Mouse (Mus musculus): ENCODE data around the gene Hspb6. TPM values are rescaled to one million over a fixed set of nuclear protein-coding genes. Genes with fewer than 3 reads are reported as not detected.
A peak's percentile ranks its signal among the peaks of the same experiment; 100 is the strongest.

Hspb6 gene
- polyA plus RNA-seq, 1 experiment from 2014 or later, result 5.4 TPM

DNA sequence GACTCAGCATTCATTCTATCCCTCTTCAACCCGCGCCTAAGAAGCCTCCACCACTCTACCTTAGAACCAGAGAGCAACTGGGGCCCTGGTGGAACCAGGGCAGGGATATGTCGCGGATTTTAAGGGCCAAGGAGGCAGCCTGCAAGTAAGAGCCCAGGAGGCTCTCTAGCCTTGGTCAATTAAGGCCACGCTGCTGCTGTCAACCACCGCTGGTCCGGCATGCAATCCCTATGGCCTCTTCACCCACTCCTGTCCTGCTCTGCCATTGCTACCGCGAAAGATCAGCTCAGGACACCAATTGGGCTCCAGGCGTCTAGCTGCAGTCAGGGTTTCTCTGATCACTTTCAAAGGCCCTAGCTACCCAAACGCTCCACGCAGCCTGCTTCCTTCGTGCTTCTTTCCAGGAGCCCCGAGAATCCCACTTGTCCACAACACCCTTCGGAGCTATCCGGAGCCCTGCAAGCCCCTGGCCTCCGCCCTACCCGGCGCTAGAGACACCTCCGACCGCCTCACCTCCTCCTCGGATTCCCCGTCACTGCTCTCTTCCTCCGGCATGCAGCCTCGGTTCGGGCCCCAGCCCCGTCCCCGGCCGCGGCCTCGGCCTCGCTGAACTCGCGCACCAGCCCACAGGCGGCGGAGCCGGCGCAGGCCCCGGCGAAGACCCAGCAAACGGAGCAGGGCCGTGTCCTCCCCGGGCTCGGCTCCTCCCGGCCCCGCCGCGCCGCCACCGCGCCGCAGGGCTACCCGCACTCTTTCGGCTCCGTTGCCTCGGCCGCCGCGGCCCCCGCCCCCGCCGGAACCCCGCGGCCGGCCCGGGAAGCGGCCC lies 36.1 kb downstream of the Hspb6 start:
- H3K9me3 ChIP-seq (ENCODE audit: control insufficient read depth, low read length), result no peaks in the 10 kb centered on the region
- peaks cover 27% of the 10 kb centered on the region for H3K36me3 ChIP-seq (ENCODE audit: control insufficient read depth, insufficient read depth, low read length)
- under 1% methylated on average over 52 of the region's 67 CpGs for WGBS
- H3K4me1 ChIP-seq (replicated peaks; ENCODE audit: control insufficient read depth, insufficient read depth, low read length), result peaks cover 11% of the 10 kb centered on the region
- DNase-seq (ENCODE audit: low spot score), result peak; percentile 62
- H3K9ac ChIP-seq (ENCODE audit: low read depth, low read length), result peak overlapping the region; percentile 99
- peak; percentile 27 for ATAC-seq (replicated peaks; ENCODE audit: low FRiP score)
- H3K27ac ChIP-seq (ENCODE audit: low read depth, low read length), result peak overlapping the region; percentile 91
- peak overlapping the region; percentile 83 for H3K4me2 ChIP-seq
- no peaks in the 10 kb centered on the region for H3K27me3 ChIP-seq (replicated peaks; ENCODE audit: control insufficient read depth, insufficient read depth, low read length)
- H3K4me3 ChIP-seq (ENCODE audit: low read depth, low read length), result peak overlapping the region; percentile 96

DNA sequence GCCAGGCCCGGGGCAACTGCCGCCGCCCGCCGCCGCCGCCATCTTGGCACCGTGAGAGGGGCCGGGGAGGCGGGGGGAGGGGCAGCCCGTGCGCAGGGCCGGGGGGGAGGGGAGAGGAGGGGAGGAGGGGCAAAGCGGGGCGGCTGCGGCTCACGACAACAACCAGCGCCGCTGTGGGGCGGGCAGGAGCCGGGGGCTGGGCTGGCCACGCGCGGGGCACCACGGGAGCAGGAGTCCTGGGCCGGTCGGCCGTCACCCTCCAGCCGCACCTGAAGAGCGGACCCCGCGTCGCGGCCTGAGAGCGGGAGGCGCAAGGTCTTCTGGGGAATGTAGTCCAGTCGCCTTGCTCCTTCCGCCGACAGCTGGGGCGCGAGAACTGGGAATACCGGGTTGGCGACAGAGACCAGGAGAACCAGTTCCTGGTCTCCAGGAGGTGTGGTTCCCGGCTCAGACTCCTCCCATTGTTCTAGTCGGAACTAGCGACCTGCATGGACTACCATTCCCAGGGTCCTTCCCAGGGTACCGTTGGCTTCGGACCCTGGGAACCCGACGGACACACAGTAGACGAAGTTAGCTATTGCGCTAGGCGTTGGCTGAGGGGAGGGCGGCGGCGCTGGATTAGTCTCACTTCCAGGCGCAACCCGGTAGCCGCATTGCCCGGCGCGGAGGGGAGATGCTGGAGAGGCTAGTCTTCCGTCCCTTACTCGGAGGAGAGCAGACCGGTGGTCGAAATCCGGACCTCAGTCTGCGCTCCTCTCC lies 36.9 kb downstream of the Hspb6 start, which contains the start of gene Kmt2b:
Gene Kmt2b, minus strand, starts transcription at position 51 of the 759 bp plus-strand sequence.
- ATAC-seq (replicated peaks; ENCODE audit: low FRiP score), result peak; percentile 93
- Histone ChIP-seq H3K27me3 (replicated peaks; ENCODE audit: control insufficient read depth, insufficient read depth, low read length) (no peaks in the 10 kb centered on the region), H3K4me1 (replicated peaks; ENCODE audit: control insufficient read depth, insufficient read depth, low read length) (peaks cover 11% of the 10 kb centered on the region), H3K36me3 (ENCODE audit: control insufficient read depth, insufficient read depth, low read length) (peaks cover 21% of the 10 kb centered on the region), H3K9ac (ENCODE audit: low read depth, low read length) (peak within 1 kb of the TSS; percentile 99), H3K9me3 (ENCODE audit: control insufficient read depth, low read length) (no peaks in the 10 kb centered on the region), H3K27ac (ENCODE audit: low read depth, low read length) (peak within 1 kb of the TSS; percentile 91), H3K4me3 (ENCODE audit: low read depth, low read length) (peak within 1 kb of the TSS; percentile 96), H3K4me2 (peak within 1 kb of the TSS; percentile 83)
- DNase-seq (ENCODE audit: low spot score), result peak; percentile 98
- WGBS, result under 1% methylated on average over 48 of the region's 68 CpGs

DNA sequence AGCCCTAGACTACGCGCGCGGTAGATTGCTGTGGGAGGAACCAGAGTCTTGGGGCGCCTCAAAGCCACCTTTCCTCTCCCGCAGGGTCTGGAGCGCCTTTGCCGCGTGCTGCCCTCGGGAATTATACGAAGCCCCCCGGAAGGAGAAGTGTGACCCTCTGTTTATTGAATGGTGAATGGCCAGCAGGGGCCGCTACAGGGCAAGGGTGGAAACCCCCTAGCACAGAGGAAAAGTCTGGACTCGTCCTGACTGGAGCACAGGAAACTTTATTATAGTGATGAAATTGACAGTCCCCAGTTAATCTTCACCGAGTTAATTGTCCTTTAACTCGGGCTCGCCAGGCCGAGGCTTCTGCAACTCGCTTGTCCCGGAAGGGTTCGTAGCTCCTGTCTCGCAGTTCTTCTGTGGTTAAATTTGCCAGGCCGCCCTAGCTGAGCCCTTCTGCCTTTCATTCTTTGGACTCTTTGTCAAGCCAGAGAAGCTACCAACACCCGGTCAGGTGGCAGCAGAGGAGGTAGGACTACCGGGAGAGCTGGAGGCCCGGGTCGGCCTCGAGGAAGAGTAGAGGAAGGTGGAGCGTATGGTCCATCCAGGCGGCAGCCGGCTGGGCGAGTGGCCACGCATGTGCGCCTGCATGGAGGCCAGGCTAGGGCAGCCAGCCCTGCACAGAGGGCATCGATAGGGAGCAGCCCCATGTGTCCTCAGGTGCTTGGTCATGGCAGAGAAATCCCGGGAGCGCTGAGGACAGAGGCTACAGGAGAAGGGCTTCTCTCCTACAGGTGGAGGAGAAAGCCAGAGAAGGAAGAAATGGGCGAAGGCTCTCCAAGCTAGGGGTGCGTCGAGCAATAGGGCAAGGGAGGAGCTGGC lies 37.7 kb downstream of the Hspb6 start:
- DNase-seq (ENCODE audit: low spot score) (peak; percentile 84), ATAC-seq (replicated peaks; ENCODE audit: low FRiP score) (peak; percentile 54)
- H3K4me2 ChIP-seq, result peak overlapping the region; percentile 63
- peak overlapping the region; percentile 96 for H3K4me3 ChIP-seq (ENCODE audit: low read depth, low read length)
- H3K9ac ChIP-seq (ENCODE audit: low read depth, low read length), result peak overlapping the region; percentile 99
- no peaks in the 10 kb centered on the region for H3K9me3 ChIP-seq (ENCODE audit: control insufficient read depth, low read length)
- peaks cover 11% of the 10 kb centered on the region for H3K4me1 ChIP-seq (replicated peaks; ENCODE audit: control insufficient read depth, insufficient read depth, low read length)
- WGBS, result 32% methylated on average over 39 of the region's 40 CpGs
- H3K27me3 ChIP-seq (replicated peaks; ENCODE audit: control insufficient read depth, insufficient read depth, low read length), result no peaks in the 10 kb centered on the region
- peak overlapping the region; percentile 91 for H3K27ac ChIP-seq (ENCODE audit: low read depth, low read length)
- H3K36me3 ChIP-seq (ENCODE audit: control insufficient read depth, insufficient read depth, low read length), result peaks cover 16% of the 10 kb centered on the region; the same call in 1 of the 2 replicates

GRCm38 (mm10) chr7:30590927-30591604 lies 39.1 kb downstream of the Hspb6 start:
- peaks cover 11% of the 10 kb centered on the region for H3K4me1 ChIP-seq (replicated peaks; ENCODE audit: control insufficient read depth, insufficient read depth, low read length)
- 82% methylated on average over 9 of the region's 9 CpGs for WGBS
- no peaks in the 10 kb centered on the region for H3K27me3 ChIP-seq (replicated peaks; ENCODE audit: control insufficient read depth, insufficient read depth, low read length)
- H3K9me3 ChIP-seq (ENCODE audit: control insufficient read depth, low read length), result no peaks in the 10 kb centered on the region
- H3K27ac ChIP-seq (ENCODE audit: low read depth, low read length), result no peak overlapping the region
- no peak overlapping the region for H3K4me2 ChIP-seq
- H3K9ac ChIP-seq (ENCODE audit: low read depth, low read length), result no peak overlapping the region
- no peak for ATAC-seq (replicated peaks; ENCODE audit: low FRiP score)
- no peak for DNase-seq (ENCODE audit: low spot score)
- peaks cover 8% of the 10 kb centered on the region; the same call in 1 of the 2 replicates for H3K36me3 ChIP-seq (ENCODE audit: control insufficient read depth, insufficient read depth, low read length)
- H3K4me3 ChIP-seq (ENCODE audit: low read depth, low read length), result no peak overlapping the region

- no peak overlapping the region for H3K4me2 ChIP-seq
- DNase-seq (ENCODE audit: low spot score), result no peak
- peaks cover 11% of the 10 kb centered on the region for H3K4me1 ChIP-seq (replicated peaks; ENCODE audit: control insufficient read depth, insufficient read depth, low read length)
- no peak overlapping the region for H3K4me3 ChIP-seq (ENCODE audit: low read depth, low read length)
- H3K27me3 ChIP-seq (replicated peaks; ENCODE audit: control insufficient read depth, insufficient read depth, low read length), result no peaks in the 10 kb centered on the region
- H3K27ac ChIP-seq (ENCODE audit: low read depth, low read length), result no peak overlapping the region
- H3K36me3 ChIP-seq (ENCODE audit: control insufficient read depth, insufficient read depth, low read length), result peaks cover 5% of the 10 kb centered on the region; the same call in 1 of the 2 replicates
- no peak for ATAC-seq (replicated peaks; ENCODE audit: low FRiP score)
- WGBS, result 64% methylated on average over 4 of the region's 4 CpGs
- no peak overlapping the region for H3K9ac ChIP-seq (ENCODE audit: low read depth, low read length)
- no peaks in the 10 kb centered on the region for H3K9me3 ChIP-seq (ENCODE audit: control insufficient read depth, low read length)
These were observed 39.6 kb downstream of the Hspb6 start for GRCm38 (mm10) chr7:30591605-30591951.

DNA sequence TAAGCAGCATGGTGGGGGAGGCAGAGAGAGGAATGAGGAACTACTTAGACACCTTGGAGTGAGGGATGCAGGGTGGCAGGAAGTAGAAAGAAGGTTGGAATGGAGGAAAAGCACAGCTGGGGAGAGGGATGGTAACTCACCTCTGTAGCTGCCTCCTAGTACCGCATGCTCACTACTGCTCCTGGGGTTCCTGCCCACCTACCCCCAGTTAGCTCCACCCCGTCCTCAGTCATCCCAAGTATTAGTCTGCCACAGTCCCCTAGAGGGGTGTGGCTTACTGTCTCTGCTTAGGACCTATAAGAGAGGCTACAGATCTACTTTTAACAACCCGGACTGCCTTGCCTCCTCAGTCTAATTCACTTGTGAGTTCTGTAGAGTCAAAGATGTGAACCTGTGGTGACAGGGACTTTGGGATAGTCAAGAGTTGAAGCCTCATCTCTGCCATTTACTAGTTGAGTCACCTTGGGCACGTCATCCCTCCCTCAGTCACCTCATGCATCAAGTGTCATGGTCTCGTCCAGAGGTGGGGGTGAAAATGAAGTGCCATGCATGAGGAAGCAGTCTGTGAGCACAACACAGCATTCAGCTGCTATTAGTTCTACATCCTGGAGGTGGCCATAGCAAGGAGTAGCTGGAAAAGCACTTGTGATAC lies 40.9 kb downstream of the Hspb6 start:
- Histone ChIP-seq H3K4me1 (replicated peaks; ENCODE audit: control insufficient read depth, insufficient read depth, low read length) (peaks cover 6% of the 10 kb centered on the region), H3K27ac (ENCODE audit: low read depth, low read length) (no peak overlapping the region), H3K9ac (ENCODE audit: low read depth, low read length) (no peak overlapping the region), H3K4me3 (ENCODE audit: low read depth, low read length) (no peak overlapping the region), H3K4me2 (no peak overlapping the region), H3K36me3 (ENCODE audit: control insufficient read depth, insufficient read depth, low read length) (no peaks in the 10 kb centered on the region), H3K27me3 (replicated peaks; ENCODE audit: control insufficient read depth, insufficient read depth, low read length) (no peaks in the 10 kb centered on the region), H3K9me3 (ENCODE audit: control insufficient read depth, low read length) (no peaks in the 10 kb centered on the region)
- 48% methylated on average over 5 of the region's 5 CpGs for WGBS
- DNase-seq (ENCODE audit: low spot score), result no peak
- no peak for ATAC-seq (replicated peaks; ENCODE audit: low FRiP score)

DNA sequence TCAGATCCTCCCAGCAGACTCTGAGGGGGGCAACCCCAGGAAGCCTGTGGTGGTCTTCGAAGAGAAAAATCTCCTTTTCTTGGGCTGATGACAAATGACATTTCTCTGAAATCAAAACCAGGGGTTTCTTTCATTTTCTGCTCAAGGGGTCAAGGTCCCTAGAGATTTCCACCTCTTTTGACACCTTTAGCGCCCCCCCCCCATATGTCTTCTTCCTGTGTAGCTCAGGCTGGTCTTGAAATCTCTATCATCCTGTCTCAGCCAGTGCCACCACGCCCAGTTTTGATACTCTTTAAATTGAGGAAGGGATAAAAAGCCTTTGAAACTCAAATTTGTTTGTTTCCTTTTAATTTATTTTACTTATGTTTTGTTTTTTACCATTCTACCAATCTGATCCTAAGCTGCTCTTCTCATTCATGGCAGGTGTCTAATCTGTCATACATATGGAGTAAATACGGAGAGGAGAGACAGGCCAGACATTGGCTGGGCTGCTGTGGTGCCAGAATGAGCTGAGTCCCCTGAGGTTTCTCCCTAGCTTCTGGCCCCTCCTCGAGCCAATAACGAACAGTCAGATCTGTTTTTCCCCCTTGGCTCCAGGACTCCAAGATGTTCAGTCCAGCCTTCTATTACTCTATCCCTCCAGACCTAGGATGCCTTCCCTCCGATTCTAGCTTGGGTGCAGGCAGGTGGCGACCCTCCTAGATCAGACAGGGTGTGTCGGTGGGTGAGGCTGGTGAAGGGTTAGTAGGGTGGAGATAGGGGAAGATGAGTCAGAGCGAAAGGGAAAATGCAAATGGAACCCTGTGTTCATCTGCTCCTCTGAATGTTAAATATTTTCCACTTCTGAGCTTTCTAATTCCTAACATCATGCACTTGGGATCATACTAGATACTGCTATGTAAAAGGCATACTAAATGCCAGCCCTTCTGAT lies 41.9 kb downstream of the Hspb6 start:
- Histone ChIP-seq H3K36me3 (ENCODE audit: control insufficient read depth, insufficient read depth, low read length) (no peaks in the 10 kb centered on the region), H3K9ac (ENCODE audit: low read depth, low read length) (no peak overlapping the region), H3K4me3 (ENCODE audit: low read depth, low read length) (no peak overlapping the region), H3K27ac (ENCODE audit: low read depth, low read length) (no peak overlapping the region), H3K4me1 (replicated peaks; ENCODE audit: control insufficient read depth, insufficient read depth, low read length) (peaks cover 6% of the 10 kb centered on the region), H3K27me3 (replicated peaks; ENCODE audit: control insufficient read depth, insufficient read depth, low read length) (no peaks in the 10 kb centered on the region), H3K9me3 (ENCODE audit: control insufficient read depth, low read length) (no peaks in the 10 kb centered on the region), H3K4me2 (no peak overlapping the region)
- DNase-seq (ENCODE audit: low spot score) (no peak), ATAC-seq (replicated peaks; ENCODE audit: low FRiP score) (no peak)
- WGBS, result 63% methylated on average over 10 of the region's 10 CpGs

Measured in liver, embryonic 11.5 days (tissue).